Mouse (Mus musculus) neural tube, embryonic 13.5 days (tissue): ENCODE data around the gene Nanp. TPM values are rescaled to one million over a fixed set of nuclear protein-coding genes. Genes with fewer than 3 reads are reported as not detected.
A peak's percentile ranks its signal among the peaks of the same experiment; 100 is the strongest.

Experiments
- ATAC-seq: fragments of 200-750 bp; cut with Nextera tagmentation; 2 replicates; pipeline ENCODE4 v1.8.0; 2017; ENCODE audit warnings: low read depth, mild to moderate bottlenecking, moderate TSS enrichment, moderate library complexity
- H3K27ac ChIP-seq: fragments of 300-500 bp; sonication (generic); replicated peaks from 2 replicates; pipeline ENCODE4 v1.5.1; 2015; ENCODE audit warnings: moderate library complexity, mild to moderate bottlenecking, inconsistent platforms
- H3K27me3 ChIP-seq: fragments of 300-500 bp; sonication (generic); 2 replicates; pipeline ENCODE4 v1.6.1; 2015; ENCODE audit warnings: mild to moderate bottlenecking, inconsistent platforms
- H3K36me3 ChIP-seq: fragments of 300-500 bp; sonication (generic); 2 replicates; pipeline ENCODE4 v1.6.1; 2015; ENCODE audit warnings: mild to moderate bottlenecking, inconsistent platforms
- H3K4me1 ChIP-seq: fragments of 300-500 bp; sonication (generic); replicated peaks from 2 replicates; pipeline ENCODE4 v1.6.1; 2015; ENCODE audit warnings: inconsistent platforms
- H3K4me2 ChIP-seq: fragments of 300-500 bp; sonication (generic); 2 replicates; pipeline ENCODE4 v1.6.1; 2015; ENCODE audit warnings: inconsistent platforms, mild to moderate bottlenecking, moderate library complexity
- H3K4me3 ChIP-seq: fragments of 300-500 bp; sonication (generic); 2 replicates; pipeline ENCODE4 v1.5.1; 2015; ENCODE audit warnings: mild to moderate bottlenecking, inconsistent platforms
- H3K9ac ChIP-seq: fragments of 300-500 bp; sonication (generic); 2 replicates; pipeline ENCODE4 v1.6.1; 2015; ENCODE audit warnings: moderate library complexity, mild to moderate bottlenecking, inconsistent platforms
- H3K9me3 ChIP-seq: fragments of 300-500 bp; sonication (generic); 2 replicates; pipeline ENCODE4 v1.6.1; 2016; ENCODE audit warnings: inconsistent platforms
- WGBS: fragments of 180-500 bp; shearing (Covaris S2); methylation state at CpG from one replicate; pipeline ENCODE4 v1.1.7; 2015; 5-methylcytosine and 5-hydroxymethylcytosine counted together
- polyA plus RNA-seq: library from polyadenylated mRNA; unstranded; fragments of >200 nt; fragmentation: Nextera tagmentation; extraction: Ambion mirVana; gene quantifications from 2 replicates; pipeline ENCODE4 v1.2.1, GENCODE M21; 2015

The Nanp gene
- polyA plus RNA-seq = 29.5 and 32.4 TPM in 2 replicates

DNA sequence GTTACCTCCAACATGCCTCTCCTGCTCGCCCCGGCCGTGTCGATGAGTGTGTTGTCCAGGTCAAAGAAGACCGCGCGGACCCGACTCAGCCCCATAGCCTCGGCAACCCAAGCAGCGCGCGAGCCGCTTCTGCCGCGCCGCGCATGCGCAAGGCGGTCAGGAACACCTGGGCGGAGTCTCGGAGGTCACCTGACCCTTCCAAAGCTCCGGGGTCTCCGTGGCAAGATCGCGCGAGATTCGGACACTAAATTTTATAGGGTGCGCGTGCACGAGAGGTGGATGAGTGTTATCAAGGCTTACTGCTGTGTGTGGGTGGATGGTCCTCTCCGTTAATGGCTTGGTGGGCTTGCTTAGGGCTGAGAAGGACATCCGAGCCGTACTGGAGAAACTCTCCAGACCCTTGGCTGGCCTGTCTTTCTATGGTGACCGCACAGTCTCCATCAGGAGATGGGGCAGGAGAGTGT, at the start of gene Nanp, which contains the start of gene Ninl:
Gene Nanp, minus strand, starts transcription at position 167 of the 464 bp plus-strand sequence.
Gene Ninl, minus strand, starts transcription at position 151 of the 464 bp plus-strand sequence.
- Histone ChIP-seq H3K9me3 (no peaks in the 10 kb centered on the region), H3K9ac (peak within 1 kb of the TSS; percentile 96), H3K4me3 (peak within 1 kb of the TSS; percentile 91), H3K4me1 (peaks cover 17% of the 10 kb centered on the region), H3K27me3 (no peaks in the 10 kb centered on the region), H3K4me2 (peak within 1 kb of the TSS; percentile 66), H3K36me3 (no peaks in the 10 kb centered on the region), H3K27ac (peak within 1 kb of the TSS; percentile 77)
- ATAC-seq = peak; percentile 97
- WGBS = 1% methylated on average over 34 of the region's 34 CpGs

DNA sequence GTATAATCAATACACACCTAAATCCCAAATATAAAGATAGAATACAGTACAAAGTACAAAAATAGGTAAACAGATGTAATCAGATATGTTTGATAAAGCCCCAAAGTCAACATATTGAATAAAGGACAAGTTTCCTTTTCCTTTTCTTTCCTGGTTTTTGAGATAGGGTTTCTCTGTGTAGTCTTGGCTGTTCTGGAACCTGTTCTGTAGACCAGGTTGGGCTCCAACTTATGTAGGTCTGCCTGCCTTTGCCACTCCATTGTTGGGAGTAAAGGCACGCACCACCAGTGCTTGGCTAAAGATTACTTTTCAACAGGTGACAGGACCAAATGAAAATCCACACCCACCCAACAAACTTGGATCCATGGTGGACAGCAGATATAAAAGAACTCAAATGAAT, 17.4 kb upstream of the Nanp start:
- H3K4me1 ChIP-seq = no peaks in the 10 kb centered on the region
- H3K27ac ChIP-seq = no peak overlapping the region
- H3K4me2 ChIP-seq = no peak overlapping the region
- H3K27me3 ChIP-seq = no peaks in the 10 kb centered on the region
- H3K9me3 ChIP-seq = no peaks in the 10 kb centered on the region
- no peak for ATAC-seq
- H3K9ac ChIP-seq = no peak overlapping the region
- 84% methylated on average over 1 of the region's 1 CpGs for WGBS
- H3K4me3 ChIP-seq = no peak overlapping the region
- no peaks in the 10 kb centered on the region for H3K36me3 ChIP-seq

DNA sequence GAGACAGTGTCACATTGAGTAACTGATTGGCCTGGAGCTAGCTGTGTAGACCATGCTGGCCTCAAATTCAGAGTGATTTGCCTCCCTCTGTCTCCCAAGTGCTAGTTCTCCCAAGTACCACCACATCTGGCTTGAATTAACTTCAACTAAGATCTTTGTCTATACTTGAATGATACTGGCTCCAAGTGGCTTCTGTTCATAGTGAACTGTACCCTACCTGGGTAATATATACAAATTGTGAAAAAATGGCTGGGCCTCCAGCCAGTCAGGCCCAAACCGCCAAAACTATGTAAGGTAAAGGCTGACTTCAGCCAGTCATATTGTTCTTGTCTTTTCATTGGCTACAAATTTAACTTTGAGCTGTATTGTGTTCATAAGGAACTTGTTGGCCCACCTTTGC, 1.2 kb upstream of the Nanp start:
- Histone ChIP-seq H3K27ac (no peak overlapping the region), H3K4me1 (peaks cover 17% of the 10 kb centered on the region), H3K4me3 (no peak overlapping the region), H3K36me3 (no peaks in the 10 kb centered on the region), H3K9me3 (no peaks in the 10 kb centered on the region), H3K4me2 (no peak overlapping the region; the same call in 1 of the 2 replicates), H3K9ac (no peak overlapping the region), H3K27me3 (no peaks in the 10 kb centered on the region)
- 90% methylated on average over 1 of the region's 1 CpGs for WGBS
- ATAC-seq = no peak

DNA sequence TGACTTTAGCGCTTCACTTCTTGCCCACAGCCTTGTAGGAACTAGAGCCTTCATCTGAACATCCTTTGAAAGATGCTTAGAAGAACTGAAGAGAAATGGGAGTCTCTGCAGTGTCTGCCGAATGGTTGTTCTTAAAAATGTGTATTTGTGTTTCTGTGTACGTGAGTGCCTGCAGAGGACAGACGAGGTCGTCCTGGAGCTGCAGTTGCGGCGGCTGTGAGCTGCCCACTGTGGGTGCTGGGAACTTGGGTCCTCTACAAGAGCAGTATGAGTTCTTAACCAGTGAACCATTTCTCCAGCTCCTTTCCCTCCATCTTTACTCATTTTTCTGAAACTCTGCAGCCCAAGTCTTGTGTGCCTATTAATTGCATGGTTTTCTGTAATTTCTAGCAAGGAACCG, 528 bp upstream of the Nanp start:
- Histone ChIP-seq H3K27me3 (no peaks in the 10 kb centered on the region), H3K4me1 (peaks cover 17% of the 10 kb centered on the region), H3K27ac (peak overlapping the region; percentile 77), H3K4me3 (peak overlapping the region; percentile 91), H3K36me3 (no peaks in the 10 kb centered on the region), H3K4me2 (peak overlapping the region; percentile 66), H3K9me3 (no peaks in the 10 kb centered on the region), H3K9ac (peak overlapping the region; percentile 96)
- ATAC-seq = peak; percentile 51
- 46% methylated on average over 8 of the region's 8 CpGs for WGBS

DNA sequence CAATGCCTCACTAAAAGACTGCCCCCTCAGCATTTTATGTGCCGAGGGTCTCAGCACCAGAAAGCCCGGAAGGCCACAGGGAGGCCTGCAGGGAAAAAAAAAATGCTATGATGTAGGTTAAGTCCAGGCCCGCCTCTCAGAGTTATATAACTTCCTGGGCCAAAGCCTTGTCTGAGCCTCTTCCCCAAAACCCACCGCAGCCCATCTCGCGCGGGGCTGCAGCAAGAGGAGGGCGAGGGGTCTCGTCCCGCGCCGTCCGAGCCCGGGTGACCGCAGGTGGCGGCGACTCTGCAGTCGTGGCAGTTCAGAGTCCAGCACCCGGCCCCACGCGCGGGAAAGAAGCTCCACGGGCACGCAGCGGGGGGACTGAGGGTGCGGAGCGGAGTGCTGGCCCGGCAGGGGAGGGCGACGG, 381 bp downstream of the Nanp start:
- peak overlapping the region; percentile 66 for H3K4me2 ChIP-seq
- H3K9me3 ChIP-seq = no peaks in the 10 kb centered on the region
- H3K4me3 ChIP-seq = peak overlapping the region; percentile 91
- peak overlapping the region; percentile 75 for H3K27ac ChIP-seq
- peaks cover 17% of the 10 kb centered on the region for H3K4me1 ChIP-seq
- no peaks in the 10 kb centered on the region for H3K27me3 ChIP-seq
- peak; percentile 85; the same call in 1 of the 2 replicates for ATAC-seq
- WGBS = 0% methylated on average over 30 of the region's 30 CpGs
- peak overlapping the region; percentile 96 for H3K9ac ChIP-seq
- H3K36me3 ChIP-seq = no peaks in the 10 kb centered on the region

DNA sequence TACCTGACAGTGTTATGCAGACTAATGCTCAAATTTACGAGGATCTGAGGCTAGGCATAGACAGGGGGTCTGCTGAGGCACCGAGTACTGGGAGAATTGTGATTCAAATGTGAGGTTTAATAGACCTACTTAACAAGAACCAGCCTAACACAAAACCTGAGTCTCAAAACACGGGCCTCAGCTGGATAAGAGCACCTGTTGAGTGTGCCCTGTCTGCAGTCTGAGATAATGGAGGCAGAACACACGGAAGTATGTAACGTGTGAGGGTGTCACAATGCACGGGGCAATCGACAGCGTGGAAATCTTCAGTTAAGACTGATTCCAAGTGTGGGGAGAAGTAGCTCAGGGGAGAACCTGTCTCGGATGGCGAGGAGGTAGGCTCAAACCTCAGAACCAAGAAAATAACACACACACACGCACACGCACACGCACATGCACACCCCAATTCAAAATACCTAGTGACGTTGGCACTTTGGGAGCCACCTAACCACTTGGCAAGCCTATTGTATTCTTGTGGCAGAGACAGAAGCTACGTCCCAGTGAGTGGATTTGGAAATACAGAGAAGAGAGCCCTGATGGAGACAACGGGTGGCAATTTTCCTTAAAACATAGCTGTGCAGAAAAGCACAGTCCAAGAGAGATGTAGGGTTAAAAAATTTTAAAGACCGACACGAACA, 1.2 kb downstream of the Nanp start:
- H3K4me1 ChIP-seq = peaks cover 17% of the 10 kb centered on the region
- H3K4me3 ChIP-seq = peak overlapping the region; percentile 91
- no peaks in the 10 kb centered on the region for H3K27me3 ChIP-seq
- no peak overlapping the region for H3K27ac ChIP-seq
- no peak for ATAC-seq
- no peaks in the 10 kb centered on the region for H3K36me3 ChIP-seq
- H3K4me2 ChIP-seq = peak overlapping the region; percentile 66
- peak overlapping the region; percentile 96 for H3K9ac ChIP-seq
- no peaks in the 10 kb centered on the region for H3K9me3 ChIP-seq
- WGBS = 59% methylated on average over 18 of the region's 18 CpGs

DNA sequence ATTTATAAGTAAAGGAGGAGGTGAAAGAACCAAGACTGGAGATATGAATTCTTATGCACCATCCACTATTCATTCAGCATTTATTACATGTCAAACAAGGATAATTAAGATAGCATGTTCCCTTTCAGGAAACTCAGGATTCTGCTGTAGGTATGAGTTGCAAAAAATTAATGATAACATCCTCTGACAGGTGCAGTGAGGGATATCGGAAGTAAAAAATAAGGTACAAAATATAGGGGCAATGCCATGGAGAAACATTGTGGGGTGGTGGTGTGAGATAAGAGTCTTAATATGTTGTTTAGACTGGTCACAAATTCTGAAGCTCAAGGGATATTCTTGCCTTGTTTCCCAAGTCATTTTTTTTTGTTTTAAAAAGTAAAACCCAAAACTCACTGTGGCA, 1.9 kb downstream of the Nanp start:
- WGBS = 98% methylated on average over 1 of the region's 1 CpGs
- H3K27me3 ChIP-seq = no peaks in the 10 kb centered on the region
- no peak for ATAC-seq
- H3K4me1 ChIP-seq = peaks cover 17% of the 10 kb centered on the region
- H3K4me3 ChIP-seq = no peak overlapping the region
- H3K36me3 ChIP-seq = no peaks in the 10 kb centered on the region
- H3K4me2 ChIP-seq = peak overlapping the region; percentile 66; the same call in 1 of the 2 replicates
- no peaks in the 10 kb centered on the region for H3K9me3 ChIP-seq
- no peak overlapping the region for H3K27ac ChIP-seq
- no peak overlapping the region for H3K9ac ChIP-seq

DNA sequence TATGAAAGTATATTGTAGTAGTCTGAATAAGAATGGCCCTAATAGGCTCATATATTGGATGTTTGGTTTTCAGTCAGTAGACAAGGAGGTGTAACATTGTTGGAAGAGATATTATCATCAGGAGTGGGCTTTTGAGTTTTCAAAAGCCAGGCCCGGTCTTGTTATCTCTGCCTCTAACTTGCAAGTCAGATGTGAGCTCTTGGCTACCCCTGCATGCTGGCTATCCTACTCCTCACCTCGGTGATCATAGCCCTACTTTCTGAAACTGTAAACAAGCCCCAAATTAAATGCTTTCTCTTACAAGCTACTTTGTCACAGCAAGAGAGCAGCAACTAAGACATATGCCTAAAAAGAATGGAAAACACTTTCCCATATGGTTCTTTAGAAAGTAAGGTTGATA, 2.5 kb downstream of the Nanp start:
- Histone ChIP-seq H3K4me3 (no peak overlapping the region), H3K36me3 (no peaks in the 10 kb centered on the region), H3K4me2 (no peak overlapping the region), H3K9ac (no peak overlapping the region), H3K4me1 (peaks cover 17% of the 10 kb centered on the region), H3K27me3 (no peaks in the 10 kb centered on the region), H3K9me3 (no peaks in the 10 kb centered on the region), H3K27ac (no peak overlapping the region)
- 96% methylated on average over 2 of the region's 2 CpGs for WGBS
- no peak for ATAC-seq

DNA sequence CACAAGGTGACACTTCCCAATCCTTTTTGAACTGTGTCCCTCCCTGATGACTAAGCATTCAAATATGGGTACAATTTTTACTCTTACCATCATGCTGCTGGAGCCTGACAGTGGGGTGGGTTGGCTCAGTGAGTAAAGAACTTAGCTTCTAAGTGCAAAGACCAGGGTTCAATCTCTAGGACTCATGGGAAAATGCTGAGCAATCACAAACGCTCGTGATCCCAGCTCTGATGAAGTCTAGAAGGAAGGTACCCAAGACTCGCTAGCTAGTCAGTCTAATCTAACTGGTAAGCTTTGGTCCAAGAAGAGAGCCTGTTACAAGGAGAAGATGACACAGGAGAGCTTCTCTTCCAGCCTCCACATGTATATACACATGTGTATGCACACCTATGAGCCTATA, 4.8 kb downstream of the Nanp start:
- ATAC-seq = no peak
- Histone ChIP-seq H3K4me3 (no peak overlapping the region), H3K9me3 (no peaks in the 10 kb centered on the region), H3K4me1 (peaks cover 12% of the 10 kb centered on the region), H3K36me3 (no peaks in the 10 kb centered on the region), H3K27ac (no peak overlapping the region), H3K4me2 (no peak overlapping the region), H3K9ac (no peak overlapping the region), H3K27me3 (no peaks in the 10 kb centered on the region)
- WGBS = 97% methylated on average over 3 of the region's 3 CpGs

DNA sequence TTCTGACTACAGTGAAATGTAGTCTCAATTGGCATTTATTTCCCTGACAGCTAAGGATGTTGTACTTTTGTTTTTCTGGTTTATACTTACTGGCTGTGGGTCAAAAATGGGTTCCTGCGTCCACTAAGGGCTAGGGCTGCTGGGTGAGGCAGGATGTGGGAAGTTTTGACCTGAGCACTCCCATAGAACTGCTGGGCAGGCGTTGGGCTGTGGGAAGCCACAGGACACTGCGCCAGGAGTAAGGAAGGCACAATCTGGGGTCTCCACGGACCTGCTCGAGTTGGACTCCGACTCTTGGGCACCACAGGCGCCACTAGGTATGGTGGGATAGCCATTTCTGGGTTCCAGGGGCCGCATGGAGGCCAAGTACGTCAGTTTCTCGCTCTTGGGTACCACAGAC, 18.0 kb downstream of the Nanp start:
- H3K4me2 ChIP-seq = no peak overlapping the region
- 86% methylated on average over 10 of the region's 10 CpGs for WGBS
- no peak overlapping the region for H3K4me3 ChIP-seq
- 0 out of 2 replicates have a peak, but pooled peaks cover 2% of the 10 kb centered on the region for H3K36me3 ChIP-seq
- H3K9ac ChIP-seq = no peak overlapping the region
- ATAC-seq = no peak
- H3K9me3 ChIP-seq = no peaks in the 10 kb centered on the region
- no peak overlapping the region for H3K27ac ChIP-seq
- no peaks in the 10 kb centered on the region for H3K4me1 ChIP-seq
- no peaks in the 10 kb centered on the region for H3K27me3 ChIP-seq

DNA sequence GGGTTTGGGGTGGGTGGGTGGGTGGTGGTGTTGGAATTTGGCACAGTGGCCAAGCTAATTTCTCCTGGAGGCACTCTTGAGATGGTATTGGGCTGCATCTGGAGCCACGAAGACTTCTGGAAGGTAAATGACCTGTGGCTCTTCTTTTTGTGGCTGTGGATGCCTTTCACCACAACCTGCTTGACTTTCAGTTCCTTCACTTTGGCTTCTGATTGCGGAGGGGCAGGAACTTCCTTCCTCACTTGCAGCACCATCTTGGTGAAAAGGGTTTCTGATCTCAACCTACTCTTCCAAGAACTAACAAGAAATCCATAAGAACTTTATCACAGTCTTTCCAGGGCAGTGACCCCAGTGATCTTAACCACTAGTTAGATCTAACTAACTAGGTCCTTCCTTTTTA, 23.9 kb downstream of the Nanp start:
- H3K4me2 ChIP-seq = no peak overlapping the region
- H3K36me3 ChIP-seq = no peaks in the 10 kb centered on the region
- H3K27me3 ChIP-seq = no peaks in the 10 kb centered on the region
- WGBS = 86% methylated on average over 2 of the region's 2 CpGs
- no peak overlapping the region for H3K9ac ChIP-seq
- H3K9me3 ChIP-seq = no peaks in the 10 kb centered on the region
- H3K27ac ChIP-seq = no peak overlapping the region
- H3K4me1 ChIP-seq = no peaks in the 10 kb centered on the region
- ATAC-seq = no peak
- no peak overlapping the region for H3K4me3 ChIP-seq

DNA sequence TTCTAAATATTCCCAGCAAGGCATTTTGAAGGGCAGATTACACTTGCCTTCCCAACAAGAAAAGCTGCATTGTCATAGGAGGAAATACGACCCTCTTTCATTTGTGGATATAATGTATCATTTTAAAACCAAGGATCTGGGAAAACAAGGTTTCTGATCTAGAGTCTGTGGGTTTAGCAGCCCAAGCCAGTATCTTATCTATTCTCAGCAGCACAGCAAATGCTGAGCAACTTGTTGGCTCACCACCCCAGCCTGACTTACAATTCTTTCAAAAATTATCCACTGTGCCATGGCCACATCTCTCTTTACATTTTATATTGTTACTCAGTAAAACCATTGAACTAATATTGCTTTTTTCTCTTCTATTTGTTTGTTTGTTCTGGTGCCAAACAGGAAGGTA, 27.9 kb downstream of the Nanp start:
- no peaks in the 10 kb centered on the region for H3K27me3 ChIP-seq
- no peak overlapping the region for H3K4me3 ChIP-seq
- H3K4me2 ChIP-seq = no peak overlapping the region
- peaks cover 21% of the 10 kb centered on the region for H3K4me1 ChIP-seq
- H3K9ac ChIP-seq = no peak overlapping the region
- no peak for ATAC-seq
- H3K27ac ChIP-seq = no peak overlapping the region
- H3K9me3 ChIP-seq = no peaks in the 10 kb centered on the region
- H3K36me3 ChIP-seq = no peaks in the 10 kb centered on the region
- WGBS = 76% methylated on average over 1 of the region's 1 CpGs
